Mouse (Mus musculus) limb, embryonic 13.5 days (tissue): Measurements from ENCODE around the gene Zfp213. TPM values are rescaled to one million over a fixed set of nuclear protein-coding genes. Genes with fewer than 3 reads are reported as not detected.
"Not testable (repeated sequence)": the region's sequence is repeated elsewhere in the genome, so short reads cannot be mapped to it uniquely, and the experiment has no call there.

Source experiments
- ATAC-seq: fragments of 200-750 bp; cut with Nextera tagmentation; 2 replicates; pipeline ENCODE4 v1.8.0; 2017; ENCODE audit warnings: low read depth, moderate number of reproducible peaks, moderate TSS enrichment; ENCODE audit not compliant: low FRiP score
- H3K27ac ChIP-seq: fragments of 300-500 bp; sonication (generic); 2 replicates; pipeline ENCODE4 v1.5.1; 2015; ENCODE audit warnings: inconsistent platforms, mild to moderate bottlenecking, moderate library complexity
- H3K27me3 ChIP-seq: fragments of 300-500 bp; sonication (generic); 2 replicates; pipeline ENCODE4 v1.6.1; 2015; ENCODE audit warnings: mild to moderate bottlenecking, inconsistent platforms
- H3K36me3 ChIP-seq: fragments of 300-500 bp; sonication (generic); 2 replicates; pipeline ENCODE4 v1.6.1; 2015; ENCODE audit warnings: inconsistent platforms, mild to moderate bottlenecking, moderate library complexity
- H3K4me1 ChIP-seq: fragments of 300-500 bp; sonication (generic); 2 replicates; pipeline ENCODE4 v1.6.1; 2015; ENCODE audit warnings: inconsistent platforms
- H3K4me2 ChIP-seq: fragments of 300-500 bp; sonication (generic); replicated peaks from 2 replicates; pipeline ENCODE4 v1.6.1; 2015; ENCODE audit warnings: inconsistent platforms, mild to moderate bottlenecking, moderate library complexity
- H3K4me3 ChIP-seq: fragments of 300-500 bp; sonication (generic); 2 replicates; pipeline ENCODE4 v1.5.1; 2015; ENCODE audit warnings: moderate library complexity, mild to moderate bottlenecking, inconsistent platforms
- H3K9ac ChIP-seq: fragments of 300-500 bp; sonication (generic); 2 replicates; pipeline ENCODE4 v1.6.1; 2015; ENCODE audit warnings: mild to moderate bottlenecking, inconsistent platforms
- H3K9me3 ChIP-seq: fragments of 300-500 bp; sonication (generic); 2 replicates; pipeline ENCODE4 v1.6.1; 2016; ENCODE audit warnings: inconsistent platforms
- WGBS: fragments of 180-500 bp; shearing (Covaris S2); methylation state at CpG from one replicate; pipeline ENCODE4 v1.1.7; 2015; 5-methylcytosine and 5-hydroxymethylcytosine counted together
- polyA plus RNA-seq: library from polyadenylated mRNA; unstranded; fragments of >200 nt; fragmentation: Nextera tagmentation; extraction: Ambion mirVana; gene quantifications from 2 replicates; pipeline ENCODE4 v1.2.1, GENCODE M21; 2015

Zfp213 gene
- polyA plus RNA-seq, 1 experiment from 2014 or later, result 21.7 TPM

- no peak for ATAC-seq
- Histone ChIP-seq H3K4me2 (peak overlapping the region; percentile 50), H3K9me3 (no peaks in the 10 kb centered on the region), H3K9ac (0 out of 2 replicates have a peak overlapping the region, but pooled peaks have one; percentile 9), H3K4me3 (peak overlapping the region; percentile 10; the same call in 1 of the 2 replicates), H3K4me1 (peaks cover 20% of the 10 kb centered on the region), H3K27me3 (peaks cover 53% of the 10 kb centered on the region), H3K27ac (no peak overlapping the region), H3K36me3 (no peaks in the 10 kb centered on the region)
- 16% methylated on average over 12 of the region's 12 CpGs for WGBS
Measured at GRCm38 (mm10) chr17:23542004-23542720, 21.9 kb downstream of the Zfp213 start.

GRCm38 (mm10) chr17:23540605-23541475 is 23.2 kb downstream of the Zfp213 start:
- WGBS, result 13% methylated on average over 31 of the region's 31 CpGs
- no peak overlapping the region for H3K27ac ChIP-seq
- H3K4me2 ChIP-seq, result peak overlapping the region; percentile 26; the same call in 1 of the 2 replicates
- no peak for ATAC-seq
- no peaks in the 10 kb centered on the region for H3K9me3 ChIP-seq
- H3K4me3 ChIP-seq, result peak overlapping the region; percentile 26
- H3K36me3 ChIP-seq, result no peaks in the 10 kb centered on the region
- H3K4me1 ChIP-seq, result peaks cover 20% of the 10 kb centered on the region
- H3K9ac ChIP-seq, result no peak overlapping the region
- H3K27me3 ChIP-seq, result peaks cover 55% of the 10 kb centered on the region

- Histone ChIP-seq H3K4me1 (peaks cover 20% of the 10 kb centered on the region), H3K4me2 (0 out of 2 replicates have a peak overlapping the region, but pooled peaks have one; percentile 26), H3K9me3 (no peaks in the 10 kb centered on the region), H3K27me3 (peaks cover 56% of the 10 kb centered on the region), H3K4me3 (no peak overlapping the region), H3K27ac (no peak overlapping the region), H3K36me3 (no peaks in the 10 kb centered on the region), H3K9ac (no peak overlapping the region)
- no peak for ATAC-seq
- WGBS, result 30% methylated on average over 3 of the region's 3 CpGs
Measured at GRCm38 (mm10) chr17:23540106-23540505, 23.9 kb downstream of the Zfp213 start.

- Histone ChIP-seq H3K4me1 (peaks cover 20% of the 10 kb centered on the region), H3K4me3 (no peak overlapping the region), H3K27ac (no peak overlapping the region), H3K36me3 (no peaks in the 10 kb centered on the region), H3K4me2 (no peak overlapping the region), H3K9me3 (no peaks in the 10 kb centered on the region), H3K9ac (no peak overlapping the region), H3K27me3 (peaks cover 61% of the 10 kb centered on the region)
- ATAC-seq, result no peak
- WGBS, result 87% methylated on average over 5 of the region's 5 CpGs
Measured at GRCm38 (mm10) chr17:23539608-23540007, 24.4 kb downstream of the Zfp213 start.

GRCm38 (mm10) chr17:23538299-23539015 is 25.6 kb downstream of the Zfp213 start:
- ATAC-seq, result no peak
- Histone ChIP-seq H3K36me3 (no peaks in the 10 kb centered on the region), H3K27ac (no peak overlapping the region), H3K4me3 (peak overlapping the region; percentile 36), H3K9ac (peak overlapping the region; percentile 39), H3K27me3 (peaks cover 69% of the 10 kb centered on the region), H3K9me3 (no peaks in the 10 kb centered on the region), H3K4me1 (peaks cover 20% of the 10 kb centered on the region), H3K4me2 (peak overlapping the region; percentile 59)
- WGBS, result 9% methylated on average over 21 of the region's 21 CpGs

- H3K27me3 ChIP-seq, result peaks cover 69% of the 10 kb centered on the region
Measured at GRCm38 (mm10) chr17:23537554-23538255, 26.3 kb downstream of the Zfp213 start.

GRCm38 (mm10) chr17:23535046-23535788 is 28.8 kb downstream of the Zfp213 start:
- not testable (repeated sequence) for H3K4me3 ChIP-seq, ATAC-seq
- 3% methylated on average over 17 of the region's 29 CpGs for WGBS

More at GRCm38 (mm10) chr17:23537554-23538255, 26.3 kb downstream of the Zfp213 start:
- H3K9ac ChIP-seq, result peak overlapping the region; percentile 39
- WGBS, result 6% methylated on average over 27 of the region's 27 CpGs
- ATAC-seq, result no peak
- H3K36me3 ChIP-seq, result no peaks in the 10 kb centered on the region
- H3K4me2 ChIP-seq, result peak overlapping the region; percentile 59
- H3K9me3 ChIP-seq, result no peaks in the 10 kb centered on the region
- H3K4me3 ChIP-seq, result peak overlapping the region; percentile 36
- peaks cover 20% of the 10 kb centered on the region for H3K4me1 ChIP-seq
- no peak overlapping the region for H3K27ac ChIP-seq

GRCm38 (mm10) chr17:23533591-23534490 is 30.2 kb downstream of the Zfp213 start:
- ATAC-seq, result not testable (repeated sequence)
- WGBS, result 10% methylated on average over 11 of the region's 23 CpGs

More at GRCm38 (mm10) chr17:23535046-23535788, 28.8 kb downstream of the Zfp213 start:
- not testable (repeated sequence) for H3K9me3 ChIP-seq, H3K9ac ChIP-seq, H3K36me3 ChIP-seq, H3K27ac ChIP-seq, H3K4me1 ChIP-seq
- peaks cover 47% of the 10 kb centered on the region for H3K27me3 ChIP-seq
- peak overlapping the region; percentile 32; the same call in 1 of the 2 replicates for H3K4me2 ChIP-seq

GRCm38 (mm10) chr17:23531408-23531807 is 32.6 kb downstream of the Zfp213 start:
- not testable (repeated sequence) for H3K9me3 ChIP-seq, H3K4me3 ChIP-seq, H3K27ac ChIP-seq, H3K36me3 ChIP-seq, H3K9ac ChIP-seq, H3K4me2 ChIP-seq, ATAC-seq, H3K4me1 ChIP-seq
- WGBS, result 21% methylated on average over 1 of the region's 1 CpGs
- H3K27me3 ChIP-seq, result peaks cover 13% of the 10 kb centered on the region

More at GRCm38 (mm10) chr17:23533591-23534490, 30.2 kb downstream of the Zfp213 start:
- H3K4me3 ChIP-seq, H3K9ac ChIP-seq, H3K27ac ChIP-seq, H3K9me3 ChIP-seq, H3K4me1 ChIP-seq, H3K36me3 ChIP-seq: not testable (repeated sequence)
- H3K4me2 ChIP-seq, result 0 out of 2 replicates have a peak overlapping the region, but pooled peaks have one; percentile 14
- peaks cover 33% of the 10 kb centered on the region for H3K27me3 ChIP-seq
